Mouse (Mus musculus): Measurements from ENCODE around the gene 2410131K14Rik.

The 2410131K14Rik gene

DNA sequence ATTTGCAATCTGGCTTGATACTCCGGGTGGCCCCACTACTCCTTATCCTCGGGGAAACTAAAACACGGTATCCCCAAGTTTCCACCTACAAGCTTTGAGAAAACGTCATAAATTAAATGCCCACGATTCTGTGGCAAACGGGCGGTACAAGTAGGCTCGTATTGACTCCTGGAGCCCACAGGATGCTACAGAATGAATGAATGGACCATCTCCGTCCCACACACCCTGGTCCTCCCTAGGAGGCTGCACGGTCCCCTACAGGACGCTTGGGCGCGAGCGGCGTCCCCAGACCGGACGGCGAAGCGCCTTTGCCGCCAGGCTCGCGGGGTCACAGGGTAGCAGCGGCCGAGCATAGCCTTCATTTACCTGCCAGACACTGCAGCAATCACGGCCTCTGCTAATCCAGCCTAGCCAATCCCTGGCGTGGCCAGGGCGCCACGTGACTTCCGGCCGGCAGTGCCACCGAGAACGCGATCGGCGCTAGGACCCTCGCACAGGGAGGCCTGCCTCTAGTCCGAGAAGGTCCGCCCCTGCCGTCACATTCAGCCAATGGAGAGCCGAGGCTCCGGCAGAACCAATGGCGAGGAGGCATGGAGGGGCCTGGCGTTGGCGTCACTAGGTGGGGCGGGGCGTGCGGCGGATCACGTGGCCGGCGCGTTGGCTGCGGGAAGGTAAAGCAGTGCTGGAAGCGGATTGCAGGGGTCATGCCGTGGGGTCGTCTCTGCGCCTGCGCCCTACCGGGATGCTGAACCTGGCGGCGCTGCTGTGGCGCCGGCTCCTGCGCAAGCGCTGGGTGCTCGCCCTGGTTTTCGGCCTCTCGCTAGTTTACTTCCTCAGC lies at the start of gene 2410131K14Rik, which contains the start of gene Rnft2:
2410131K14Rik (plus strand) TSS at position 622 of the 838 bp plus-strand sequence.
Rnft2 (minus strand) TSS at position 511 of the 838 bp plus-strand sequence.
- DNase-seq (ENCODE audit: low read depth, low spot score), result peak; percentile 99
- Histone ChIP-seq H3K27me3 (ENCODE audit: control insufficient read depth, insufficient read depth, low read length, poor library complexity, severe bottlenecking) (no peaks in the 10 kb centered on the region), H3K36me3 (ENCODE audit: control insufficient read depth, insufficient read depth, low read length, poor library complexity, severe bottlenecking) (peaks cover 3% of the 10 kb centered on the region; the same call in 1 of the 2 replicates)

- no peak for DNase-seq (ENCODE audit: low read depth, low spot score)
- Histone ChIP-seq H3K36me3 (ENCODE audit: control insufficient read depth, insufficient read depth, low read length, poor library complexity, severe bottlenecking) (no peaks in the 10 kb centered on the region), H3K27me3 (ENCODE audit: control insufficient read depth, insufficient read depth, low read length, poor library complexity, severe bottlenecking) (no peaks in the 10 kb centered on the region)
Observed at GRCm38 (mm10) chr5:118197421-118197820, 47.6 kb upstream of the 2410131K14Rik start.

GRCm38 (mm10) chr5:118199670-118200069 lies 45.4 kb upstream of the 2410131K14Rik start:
- H3K27me3 ChIP-seq (ENCODE audit: control insufficient read depth, insufficient read depth, low read length, poor library complexity, severe bottlenecking), result no peaks in the 10 kb centered on the region
- no peak for DNase-seq (ENCODE audit: low read depth, low spot score)
- no peaks in the 10 kb centered on the region for H3K36me3 ChIP-seq (ENCODE audit: control insufficient read depth, insufficient read depth, low read length, poor library complexity, severe bottlenecking)

DNA sequence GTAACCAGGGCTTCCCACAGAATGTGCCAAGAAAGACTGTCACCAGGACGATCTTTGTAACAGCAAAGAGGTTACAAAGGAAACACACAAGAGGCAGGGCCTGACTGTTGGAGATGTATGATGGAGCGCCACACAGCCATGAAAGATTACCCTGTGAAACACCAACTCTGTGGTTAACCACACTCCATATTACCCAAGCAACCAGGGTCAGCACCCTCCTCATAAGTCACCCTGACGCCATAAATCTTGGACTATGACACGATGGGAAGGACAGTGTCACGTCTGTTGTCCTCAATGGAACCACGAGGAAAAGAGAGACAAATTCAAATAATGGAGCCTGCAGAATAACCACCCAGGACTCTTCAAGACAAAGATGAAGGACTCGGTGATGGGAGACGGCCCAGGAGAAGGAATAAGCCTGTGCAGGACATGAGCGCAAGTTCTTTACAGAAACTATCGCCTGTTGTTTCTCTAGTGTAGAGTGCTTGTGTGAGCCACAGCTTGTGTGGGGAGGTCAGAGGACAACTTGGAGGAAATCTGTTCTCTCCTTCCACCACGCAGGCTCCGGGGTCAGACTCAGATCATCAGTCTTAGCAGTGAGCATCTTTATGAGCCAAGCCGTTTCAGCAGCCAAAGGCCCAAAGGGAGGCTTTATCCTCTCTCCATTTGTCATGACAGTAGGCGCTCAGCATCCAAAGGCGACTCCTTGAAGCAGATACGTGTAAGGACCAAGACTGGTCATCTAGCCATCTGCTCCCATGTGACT lies 40.2 kb upstream of the 2410131K14Rik start:
- Histone ChIP-seq H3K27me3 (ENCODE audit: control insufficient read depth, insufficient read depth, low read length, poor library complexity, severe bottlenecking) (no peaks in the 10 kb centered on the region), H3K36me3 (ENCODE audit: control insufficient read depth, insufficient read depth, low read length, poor library complexity, severe bottlenecking) (no peaks in the 10 kb centered on the region)
- DNase-seq (ENCODE audit: low read depth, low spot score), result no peak

DNA sequence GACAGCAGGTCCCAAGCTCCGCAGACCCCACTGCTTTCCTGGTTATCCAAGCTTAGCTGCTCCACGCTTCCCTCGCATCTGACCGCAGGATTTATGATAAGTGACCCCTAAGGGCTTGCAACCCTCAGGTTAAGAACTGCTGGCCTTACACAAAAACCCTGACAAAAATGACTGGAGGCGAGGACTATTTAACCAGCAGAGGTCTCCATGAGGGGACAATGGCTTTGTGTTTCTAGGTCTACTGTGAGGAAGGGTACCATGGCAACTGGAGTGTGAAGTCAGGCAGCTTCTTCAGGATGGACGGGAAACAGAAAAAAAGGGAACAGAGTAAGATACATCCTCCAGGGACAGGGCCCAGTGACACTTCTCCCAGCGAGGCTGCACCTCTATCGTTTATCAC lies 39.2 kb upstream of the 2410131K14Rik start:
- no peaks in the 10 kb centered on the region for H3K27me3 ChIP-seq (ENCODE audit: control insufficient read depth, insufficient read depth, low read length, poor library complexity, severe bottlenecking)
- no peak for DNase-seq (ENCODE audit: low read depth, low spot score)
- no peaks in the 10 kb centered on the region for H3K36me3 ChIP-seq (ENCODE audit: control insufficient read depth, insufficient read depth, low read length, poor library complexity, severe bottlenecking)

DNA sequence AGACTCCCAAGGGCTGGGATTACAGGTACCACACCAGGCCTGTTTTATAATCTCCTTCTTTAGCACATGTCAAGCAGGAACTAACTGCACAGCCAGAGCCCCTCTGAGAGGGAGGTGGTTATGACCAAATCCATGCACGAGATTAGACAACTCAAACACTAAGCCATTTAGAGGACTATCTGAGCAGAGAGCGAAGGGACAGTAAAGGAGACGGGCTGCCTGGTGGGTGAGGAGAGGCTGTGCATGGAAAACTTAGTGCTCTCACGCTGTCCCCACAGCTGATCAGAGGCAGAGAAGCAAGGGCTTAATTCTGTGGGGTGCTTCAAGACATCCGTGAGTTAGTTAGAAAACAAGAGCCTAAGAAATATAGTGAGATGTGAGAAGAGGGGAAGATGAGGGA lies 31.0 kb upstream of the 2410131K14Rik start:
- H3K36me3 ChIP-seq (ENCODE audit: control insufficient read depth, insufficient read depth, low read length, poor library complexity, severe bottlenecking), result no peaks in the 10 kb centered on the region
- H3K27me3 ChIP-seq (ENCODE audit: control insufficient read depth, insufficient read depth, low read length, poor library complexity, severe bottlenecking), result no peaks in the 10 kb centered on the region
- DNase-seq (ENCODE audit: low read depth, low spot score), result no peak

DNA sequence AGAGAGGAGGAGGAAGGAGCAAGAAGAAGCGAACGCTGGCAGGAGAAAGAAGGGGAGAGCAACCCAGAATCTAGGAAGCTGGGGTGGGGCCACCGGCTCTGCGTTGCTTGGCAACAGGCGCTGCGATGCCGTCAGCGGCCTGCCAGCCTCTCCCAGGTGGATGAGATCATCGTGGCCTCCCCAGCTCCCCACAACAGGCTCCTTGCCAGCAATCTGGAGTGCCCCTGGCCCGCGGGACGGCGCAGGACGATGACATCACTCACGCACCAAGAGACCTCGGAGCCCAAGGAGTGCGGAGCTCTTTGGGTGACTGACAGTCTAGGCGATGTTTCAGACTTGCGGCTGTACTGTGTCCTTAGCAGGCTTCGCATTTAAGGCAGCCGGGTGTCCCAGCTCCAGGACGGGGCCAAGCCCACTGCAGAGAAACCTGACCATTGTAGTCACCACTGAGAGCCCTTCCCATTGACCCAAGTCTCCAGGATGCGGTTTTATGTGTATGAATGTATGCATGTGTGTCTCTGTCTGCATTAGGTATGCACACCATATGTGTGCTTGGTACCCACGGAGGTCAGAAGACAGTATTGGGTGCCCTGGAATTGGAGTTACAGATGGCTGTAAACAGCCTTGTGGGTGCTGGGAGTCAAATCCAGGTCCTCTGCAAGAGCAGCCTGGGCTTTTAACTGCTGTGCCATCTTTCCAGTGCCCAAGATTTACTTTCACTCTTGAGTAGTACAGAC lies 30.4 kb upstream of the 2410131K14Rik start:
- no peaks in the 10 kb centered on the region for H3K36me3 ChIP-seq (ENCODE audit: control insufficient read depth, insufficient read depth, low read length, poor library complexity, severe bottlenecking)
- DNase-seq (ENCODE audit: low read depth, low spot score), result no peak
- H3K27me3 ChIP-seq (ENCODE audit: control insufficient read depth, insufficient read depth, low read length, poor library complexity, severe bottlenecking), result no peaks in the 10 kb centered on the region

DNA sequence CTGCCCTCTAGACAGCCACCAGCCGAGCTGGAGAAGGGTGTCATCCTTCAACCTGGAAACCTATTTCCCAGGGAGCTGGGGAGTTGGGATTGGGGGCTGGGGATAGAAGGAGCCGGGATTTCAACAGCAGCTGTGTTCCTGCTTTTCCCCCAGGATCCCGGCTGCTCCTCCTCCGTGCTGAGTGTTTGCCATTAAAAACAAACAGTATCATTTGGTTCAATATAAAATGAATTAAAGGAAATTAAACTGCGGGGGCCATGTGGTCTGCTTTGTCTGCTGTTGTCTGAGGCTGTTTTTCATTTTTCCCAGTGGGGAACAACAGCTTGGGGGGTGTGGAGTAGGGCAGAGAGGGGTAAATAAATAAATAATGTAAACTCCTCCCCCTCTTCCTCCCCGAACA lies 27.6 kb upstream of the 2410131K14Rik start:
- no peak for DNase-seq (ENCODE audit: low read depth, low spot score)

GRCm38 (mm10) chr5:118223142-118223757 lies 21.8 kb upstream of the 2410131K14Rik start:
- no peak for DNase-seq (ENCODE audit: low read depth, low spot score)
- Histone ChIP-seq H3K36me3 (ENCODE audit: control insufficient read depth, insufficient read depth, low read length, poor library complexity, severe bottlenecking) (no peaks in the 10 kb centered on the region), H3K27me3 (ENCODE audit: control insufficient read depth, insufficient read depth, low read length, poor library complexity, severe bottlenecking) (no peaks in the 10 kb centered on the region)

More for the DNA sequence above, 27.6 kb upstream of the 2410131K14Rik start:
- no peaks in the 10 kb centered on the region for H3K27me3 ChIP-seq (ENCODE audit: control insufficient read depth, insufficient read depth, low read length, poor library complexity, severe bottlenecking)
- no peaks in the 10 kb centered on the region for H3K36me3 ChIP-seq (ENCODE audit: control insufficient read depth, insufficient read depth, low read length, poor library complexity, severe bottlenecking)

DNA sequence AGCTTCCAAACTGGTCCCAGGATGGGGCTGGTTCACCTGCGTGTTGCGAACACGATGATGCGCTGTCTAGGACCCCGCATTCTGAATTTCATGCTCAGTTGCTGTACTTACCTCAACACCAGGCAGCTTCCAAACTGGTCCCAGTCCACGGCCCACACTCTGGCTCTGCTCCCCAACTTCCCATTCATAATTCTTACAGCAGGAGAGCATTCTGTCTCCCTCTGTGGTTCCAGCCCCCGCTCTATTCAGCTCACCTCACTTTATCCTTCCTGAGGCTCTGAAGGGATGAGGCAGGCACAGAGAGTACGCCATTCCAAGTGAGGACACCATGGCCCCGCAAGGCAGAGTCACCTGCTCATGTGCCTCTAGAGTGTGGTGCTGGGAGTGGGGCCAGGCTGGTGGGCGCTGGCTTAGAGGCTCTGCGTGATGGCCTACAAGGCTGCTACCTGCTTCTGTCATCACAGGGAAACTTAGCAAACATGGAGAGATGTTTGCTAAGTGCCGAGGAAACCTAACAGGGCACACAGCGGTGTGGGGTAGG lies 14.9 kb upstream of the 2410131K14Rik start:
- no peak for DNase-seq (ENCODE audit: low read depth, low spot score)
- no peaks in the 10 kb centered on the region for H3K36me3 ChIP-seq (ENCODE audit: control insufficient read depth, insufficient read depth, low read length, poor library complexity, severe bottlenecking)

GRCm38 (mm10) chr5:118236891-118237290 lies 8.1 kb upstream of the 2410131K14Rik start:
- DNase-seq (ENCODE audit: low read depth, low spot score), result no peak
- Histone ChIP-seq H3K36me3 (ENCODE audit: control insufficient read depth, insufficient read depth, low read length, poor library complexity, severe bottlenecking) (no peaks in the 10 kb centered on the region), H3K27me3 (ENCODE audit: control insufficient read depth, insufficient read depth, low read length, poor library complexity, severe bottlenecking) (no peaks in the 10 kb centered on the region)

More for the DNA sequence above, 14.9 kb upstream of the 2410131K14Rik start:
- no peaks in the 10 kb centered on the region for H3K27me3 ChIP-seq (ENCODE audit: control insufficient read depth, insufficient read depth, low read length, poor library complexity, severe bottlenecking)

DNA sequence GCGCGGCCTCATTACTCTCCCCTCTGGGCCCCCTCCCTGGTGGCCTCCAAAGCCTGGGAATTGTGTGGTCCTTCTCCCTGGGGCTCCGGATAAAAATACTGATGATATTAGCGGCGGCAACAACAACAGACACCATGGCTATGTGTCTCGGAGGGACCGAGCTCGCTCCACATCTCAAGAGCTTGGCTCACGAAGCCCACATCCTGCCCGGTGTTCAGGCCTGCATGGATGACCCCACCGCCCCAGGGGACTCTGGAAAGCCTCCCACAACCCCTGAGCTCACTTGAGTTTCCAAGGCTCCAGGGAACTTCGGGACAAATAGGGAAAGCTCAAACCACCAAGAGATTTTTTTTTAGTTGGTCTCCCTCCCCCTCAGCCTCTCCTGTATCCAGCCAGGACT lies 5.4 kb upstream of the 2410131K14Rik start:
- DNase-seq (ENCODE audit: low read depth, low spot score), result no peak
- no peaks in the 10 kb centered on the region for H3K36me3 ChIP-seq (ENCODE audit: control insufficient read depth, insufficient read depth, low read length, poor library complexity, severe bottlenecking)

GRCm38 (mm10) chr5:118245606-118246308 lies 730 bp downstream of the 2410131K14Rik start:
- no peak for DNase-seq (ENCODE audit: low read depth, low spot score)

More for the DNA sequence above, 5.4 kb upstream of the 2410131K14Rik start:
- H3K27me3 ChIP-seq (ENCODE audit: control insufficient read depth, insufficient read depth, low read length, poor library complexity, severe bottlenecking), result no peaks in the 10 kb centered on the region

More at GRCm38 (mm10) chr5:118245606-118246308, 730 bp downstream of the 2410131K14Rik start:
- H3K27me3 ChIP-seq (ENCODE audit: control insufficient read depth, insufficient read depth, low read length, poor library complexity, severe bottlenecking), result no peaks in the 10 kb centered on the region
- peaks cover 3% of the 10 kb centered on the region; the same call in 1 of the 2 replicates for H3K36me3 ChIP-seq (ENCODE audit: control insufficient read depth, insufficient read depth, low read length, poor library complexity, severe bottlenecking)
